Mouse (Mus musculus): ENCODE measurements around the gene Gpr156.

Gpr156 gene

DNA sequence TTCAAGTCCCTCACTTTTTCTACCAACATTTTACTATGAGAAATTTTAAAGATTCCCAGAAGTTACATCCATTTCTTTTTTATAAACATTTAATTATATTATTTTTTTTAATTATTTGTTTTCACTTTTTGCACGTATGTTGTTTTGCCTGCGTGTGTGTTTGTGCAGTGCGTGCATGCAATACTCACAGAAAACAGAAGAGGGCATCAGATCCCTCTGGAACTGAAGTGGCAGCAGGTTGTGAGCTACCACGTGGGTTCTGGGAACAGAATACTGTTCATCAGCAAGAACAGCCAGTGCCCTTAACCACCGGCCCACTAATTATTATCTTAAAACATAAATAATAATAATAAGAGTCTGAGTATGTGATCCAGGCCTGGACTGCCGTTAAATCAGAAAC, 2.7 kb downstream of the Gpr156 start:
- DNase-seq (ENCODE audit: low spot score), result no peak

DNA sequence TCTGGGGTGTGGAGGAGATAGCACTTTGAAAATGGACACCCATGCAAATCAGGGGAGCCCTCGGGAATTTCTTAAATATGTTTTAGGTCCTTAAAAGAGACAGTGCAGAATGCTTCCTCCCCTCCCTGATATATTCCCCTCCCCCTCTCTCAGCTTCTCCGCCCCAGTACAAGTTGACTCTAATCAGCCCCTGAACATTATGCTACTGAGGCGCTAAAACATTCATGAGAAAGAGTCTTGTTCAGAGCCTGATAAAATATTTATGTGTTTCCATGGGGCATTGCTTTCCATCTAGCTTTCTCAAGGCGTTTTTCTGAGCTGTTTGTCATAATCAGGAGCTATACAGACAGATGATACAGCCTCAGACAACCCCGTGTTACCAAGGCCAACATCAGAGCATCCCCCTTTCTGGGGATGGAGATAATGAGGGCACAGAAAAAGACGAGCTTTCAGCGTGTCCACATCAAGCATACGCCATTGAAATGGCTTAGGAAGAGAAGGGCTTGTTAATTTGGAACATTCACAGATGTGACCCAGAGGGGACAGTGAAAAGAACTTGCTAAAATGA, 4.6 kb downstream of the Gpr156 start:
- no peak for DNase-seq (ENCODE audit: low spot score)

DNA sequence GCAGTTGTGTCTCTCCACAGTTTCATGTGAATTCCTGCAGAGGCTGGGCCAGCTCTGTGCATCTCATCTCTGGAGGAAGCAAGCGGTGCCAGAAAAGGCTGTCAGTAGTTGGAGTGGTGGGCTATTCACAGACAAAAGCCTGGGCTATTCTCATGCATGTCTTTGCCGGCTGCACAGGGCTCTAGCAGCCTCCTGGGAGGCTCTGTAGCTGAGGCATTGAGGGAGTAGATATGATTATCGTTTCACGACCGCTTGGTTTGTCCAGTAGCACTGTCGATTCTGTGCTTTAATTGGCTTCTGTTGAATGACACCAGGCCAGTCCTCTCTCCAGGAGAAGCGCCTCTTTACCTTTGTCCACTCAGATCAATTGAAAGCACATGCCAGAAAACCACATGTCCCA, 9.8 kb downstream of the Gpr156 start:
- DNase-seq (ENCODE audit: low spot score), result no peak

DNA sequence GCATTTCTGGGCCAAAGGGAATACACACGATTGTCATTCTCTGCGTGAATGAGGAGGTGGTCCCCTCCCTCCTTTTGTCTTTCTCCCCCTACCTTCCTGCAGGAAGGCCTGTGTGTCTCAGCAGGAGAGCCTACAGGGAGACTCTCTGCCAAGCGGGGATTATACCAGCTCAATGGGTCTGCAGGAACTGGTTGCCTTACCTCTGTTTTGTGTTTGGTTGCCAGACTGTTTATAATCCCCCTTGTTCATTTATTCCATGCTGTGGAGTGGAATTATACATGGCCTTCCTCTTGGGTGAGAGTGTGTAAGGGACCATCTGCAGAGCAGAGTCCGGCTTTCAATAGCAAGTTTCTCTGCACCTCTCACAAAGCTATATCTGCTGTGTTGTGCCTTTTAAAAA, 10.8 kb downstream of the Gpr156 start:
- DNase-seq (ENCODE audit: low spot score), result no peak

DNA sequence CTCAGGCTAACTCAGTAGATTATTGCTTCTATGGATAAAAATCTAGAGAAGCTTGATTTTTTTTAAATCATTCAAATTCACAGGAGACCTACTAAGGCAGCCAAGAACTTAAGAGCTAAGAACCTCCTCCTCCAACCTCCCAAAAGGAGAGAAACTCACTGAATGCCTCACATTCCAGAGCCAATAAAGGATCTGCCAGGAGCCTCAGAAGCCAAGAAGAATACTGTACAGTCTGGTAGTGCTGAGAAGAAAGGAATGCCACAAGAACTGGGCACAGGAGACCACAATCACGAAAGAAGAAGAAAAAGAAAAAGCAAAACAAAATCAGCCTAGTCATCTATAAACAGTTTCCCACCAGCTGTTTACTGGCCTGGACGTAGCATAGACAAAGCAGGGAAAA, 12.7 kb downstream of the Gpr156 start:
- no peak for DNase-seq (ENCODE audit: low spot score)

DNA sequence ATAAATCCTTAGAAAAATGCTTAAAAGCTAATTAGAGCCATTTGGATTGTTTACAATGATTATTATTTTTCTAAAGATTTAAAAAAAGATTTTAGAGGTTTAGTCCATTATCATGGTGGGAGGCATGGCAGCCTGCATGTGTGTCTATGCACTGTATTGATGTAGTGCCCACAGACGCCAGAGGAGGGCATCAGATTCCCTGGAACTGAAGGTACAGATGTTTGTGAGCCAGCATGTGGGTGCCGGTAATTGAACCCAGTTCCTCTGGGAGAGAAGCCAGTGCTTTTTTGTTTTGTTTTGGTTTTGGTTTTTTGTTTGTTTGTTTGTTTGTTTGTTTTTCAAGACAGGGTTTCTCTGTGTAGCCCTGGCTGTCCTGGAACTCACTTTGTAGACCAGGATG, 13.3 kb downstream of the Gpr156 start:
- no peak for DNase-seq (ENCODE audit: low spot score)

DNA sequence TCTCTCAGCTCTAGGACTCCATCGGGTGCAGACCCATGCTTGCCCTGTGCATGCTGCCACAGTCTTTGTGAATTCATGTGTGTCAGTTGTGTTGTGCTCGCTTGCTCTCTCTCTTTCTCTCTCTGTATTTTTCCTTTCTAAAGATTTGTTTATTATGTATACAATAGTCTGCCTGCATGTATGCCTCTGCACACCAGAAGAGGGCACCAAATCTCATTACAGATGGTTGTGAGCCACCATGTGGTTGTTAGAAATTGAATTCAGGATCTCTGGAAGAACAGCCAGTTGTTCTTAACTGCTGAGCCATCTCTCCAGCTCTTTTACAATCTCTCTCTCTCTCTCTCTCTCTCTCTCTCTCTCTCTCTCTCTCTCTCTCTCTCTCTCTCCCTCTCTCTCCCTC, 18.6 kb downstream of the Gpr156 start:
- no peak for DNase-seq (ENCODE audit: low spot score)

DNA sequence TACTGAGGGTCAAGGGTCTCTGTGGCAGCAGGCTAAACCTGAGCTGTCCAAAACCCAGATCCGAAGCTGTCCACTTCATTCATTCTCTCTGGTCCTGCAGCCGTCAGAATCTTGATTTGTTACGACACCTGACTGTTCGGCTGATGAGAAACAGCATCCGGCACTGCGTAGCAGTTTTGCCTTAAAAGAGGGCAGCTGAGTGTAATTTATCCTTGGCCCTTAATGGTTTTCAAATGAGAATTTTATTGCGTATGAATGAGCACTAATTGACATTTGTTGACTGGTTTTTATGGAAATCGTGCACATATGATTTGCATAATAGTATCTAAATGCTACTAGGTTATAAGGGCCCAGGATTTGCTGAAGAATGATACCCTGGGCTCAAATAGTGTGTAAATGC, 21.0 kb downstream of the Gpr156 start:
- DNase-seq (ENCODE audit: low spot score), result no peak

DNA sequence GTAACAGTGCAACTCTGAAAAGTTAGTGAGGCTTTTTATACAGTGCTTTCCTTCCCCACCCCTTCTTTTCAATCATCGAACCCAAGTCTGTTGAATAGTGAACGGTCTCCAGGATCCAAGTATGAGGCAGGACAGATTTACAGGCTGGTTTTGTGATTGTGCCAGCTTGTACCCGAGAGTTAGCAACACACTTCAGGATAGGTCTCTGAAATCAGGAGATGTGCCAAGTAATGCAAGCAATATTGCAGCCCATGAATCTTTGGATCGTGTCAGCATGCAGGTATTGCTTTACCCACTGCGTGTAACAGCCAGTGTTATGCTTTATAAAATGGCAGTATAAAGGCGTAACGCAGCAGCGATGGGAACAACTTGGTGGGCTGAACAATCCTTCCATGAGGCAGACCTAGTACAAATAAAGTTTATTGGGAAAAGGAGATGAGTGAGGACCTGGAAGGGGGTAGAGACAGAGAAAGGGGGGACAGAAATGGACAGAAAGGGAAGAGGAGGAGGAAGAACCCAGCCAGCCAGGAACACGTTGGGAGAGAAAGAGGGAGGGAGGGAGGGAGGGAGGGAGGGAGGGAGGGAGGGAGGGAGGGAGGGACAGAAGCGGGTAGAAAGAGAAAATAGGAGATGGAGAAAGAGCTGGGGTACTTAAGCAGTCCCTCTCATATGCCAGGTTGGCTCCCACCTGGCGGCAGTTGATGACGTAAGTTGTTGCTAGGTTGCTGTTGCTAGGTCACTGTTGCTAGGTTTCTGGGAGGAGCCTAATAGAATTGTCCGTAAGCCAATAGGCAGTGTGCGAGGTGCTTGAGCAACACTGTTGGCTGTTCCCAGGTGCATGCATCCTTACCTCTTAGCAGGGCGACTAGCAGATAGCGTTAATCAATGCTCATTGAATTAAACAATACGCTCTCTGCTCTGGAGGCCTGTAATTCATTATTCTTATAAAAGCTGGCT, 22.1 kb downstream of the Gpr156 start:
- DNase-seq (ENCODE audit: low spot score), result peak; percentile 75

DNA sequence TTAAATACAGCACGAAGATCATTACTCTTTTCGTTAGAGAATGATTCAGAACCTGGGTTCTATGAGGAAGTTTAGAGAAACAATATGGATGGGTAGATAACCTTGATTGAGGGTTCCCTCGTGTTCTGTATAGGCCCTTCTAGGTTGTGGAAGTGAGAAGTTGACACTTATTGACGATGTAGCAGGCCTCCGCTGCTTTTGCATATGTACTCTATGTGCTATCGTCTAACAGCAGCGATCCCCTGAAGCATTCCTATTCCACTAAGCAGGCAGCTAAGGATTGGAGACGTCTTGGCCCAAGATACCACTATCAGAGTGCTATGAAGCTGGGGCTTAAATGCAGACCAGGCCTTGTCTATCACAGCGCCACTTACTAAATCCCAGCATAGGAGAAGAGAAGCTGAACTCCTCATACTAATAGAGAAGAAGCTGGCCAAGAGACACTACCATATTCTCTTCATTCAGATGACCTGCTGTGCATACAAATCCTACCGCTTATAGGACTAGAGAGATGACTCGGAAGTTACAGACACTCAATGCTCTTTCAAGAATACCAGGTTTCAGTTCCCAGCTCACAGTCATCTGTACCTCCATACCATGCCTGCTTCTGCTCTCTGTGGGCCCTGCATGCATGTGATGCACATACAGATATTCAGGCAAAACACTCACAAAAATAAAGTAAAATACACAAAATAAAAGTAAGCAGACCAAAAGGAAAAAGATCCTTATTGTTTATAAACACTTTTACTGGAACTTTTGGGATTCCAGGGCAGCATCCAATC, 23.0 kb downstream of the Gpr156 start:
- no peak for DNase-seq (ENCODE audit: low spot score)

DNA sequence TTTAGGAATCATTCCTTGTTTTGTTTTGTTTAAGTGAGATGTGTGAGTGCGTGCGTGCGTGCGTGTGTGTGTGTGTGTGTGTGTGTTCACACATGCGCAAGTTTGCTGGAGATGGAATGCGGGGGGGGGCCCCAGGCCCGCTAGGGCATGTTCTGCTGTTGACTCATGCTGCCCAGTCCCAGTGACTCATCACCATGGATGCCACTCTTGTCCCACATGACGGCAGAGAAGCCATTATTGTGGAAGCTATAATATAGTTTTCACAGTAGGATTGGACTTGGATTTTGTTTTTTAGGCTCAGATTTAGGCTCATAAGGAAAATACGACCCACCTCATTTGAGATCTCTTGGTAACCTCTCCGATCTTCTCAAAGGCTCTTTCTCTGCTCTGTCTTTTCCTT, 24.0 kb downstream of the Gpr156 start:
- no peak for DNase-seq (ENCODE audit: low spot score)

DNA sequence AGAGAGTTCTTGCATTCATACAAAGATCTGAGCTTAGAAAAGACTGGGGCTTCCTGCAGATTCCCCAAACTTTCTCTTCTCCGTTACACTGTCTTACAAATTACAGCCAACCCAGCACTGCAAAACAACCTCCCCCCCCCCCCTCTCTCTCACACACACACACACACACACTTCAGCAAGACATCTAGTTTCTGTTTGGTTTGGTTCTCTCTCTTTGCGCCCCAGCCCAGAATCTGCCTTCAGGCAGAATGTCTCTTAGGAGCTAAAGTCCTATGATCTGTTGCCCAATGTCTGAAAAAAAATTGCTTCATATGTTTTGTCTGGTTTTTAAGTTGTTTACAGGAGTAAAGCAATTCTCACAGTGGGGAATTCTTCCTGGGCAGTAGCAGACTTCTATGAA, 27.4 kb downstream of the Gpr156 start:
- no peak for DNase-seq (ENCODE audit: low spot score)

DNA sequence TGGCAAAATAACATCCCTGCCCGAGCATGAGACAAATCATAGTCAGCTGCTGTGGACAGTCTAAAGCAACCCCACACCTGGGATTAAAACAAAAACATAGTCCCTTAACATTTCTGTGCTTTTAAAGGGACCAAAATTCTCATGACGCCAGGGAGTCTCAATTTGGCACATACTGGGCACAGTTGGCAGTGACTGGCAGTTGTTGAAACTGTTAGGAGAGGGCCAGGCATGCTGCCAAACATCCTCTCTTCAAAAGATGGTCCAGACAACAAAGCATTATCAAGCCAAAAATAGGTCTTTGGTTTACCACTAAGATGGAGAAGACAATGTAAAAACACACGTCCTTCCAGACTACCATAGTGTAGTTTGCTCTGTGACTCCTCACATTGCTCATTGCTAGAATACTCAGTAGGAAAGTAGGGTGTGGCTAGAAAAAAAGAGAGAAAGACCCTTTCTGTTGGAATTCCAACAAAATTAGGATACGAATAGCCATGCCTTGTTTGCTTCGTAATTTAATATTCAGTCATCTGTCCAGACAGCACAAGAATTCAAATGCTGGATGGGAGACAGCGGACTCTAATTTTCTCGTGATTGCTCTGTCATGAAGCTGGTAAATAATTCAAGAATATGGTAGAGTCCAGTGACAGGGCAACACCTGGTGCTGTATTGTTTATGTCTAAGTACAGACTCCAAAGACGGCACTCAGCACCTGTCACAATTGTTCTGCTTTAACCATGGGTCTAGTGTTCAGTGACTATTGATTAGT, 28.9 kb downstream of the Gpr156 start:
- no peak for DNase-seq (ENCODE audit: low spot score)

DNA sequence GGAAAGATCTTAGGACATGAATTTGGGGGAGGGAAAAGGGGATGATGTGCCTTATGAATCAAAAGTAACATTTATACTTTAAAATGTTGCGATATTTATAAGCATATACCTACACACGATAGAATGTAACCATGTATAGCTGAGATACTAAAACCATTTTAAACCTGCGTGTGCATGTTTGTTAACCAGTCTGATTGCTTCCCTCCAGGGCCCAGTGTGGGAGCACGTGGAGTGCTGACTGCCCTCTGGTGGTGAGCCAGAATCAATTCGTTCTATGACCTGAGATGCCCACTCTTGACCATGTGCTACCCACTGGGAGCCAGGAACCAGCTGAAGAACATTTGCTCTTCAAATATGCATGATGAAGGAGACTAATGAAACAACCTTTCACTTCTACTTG, 30.9 kb downstream of the Gpr156 start:
- DNase-seq (ENCODE audit: low spot score), result peak; percentile 53

DNA sequence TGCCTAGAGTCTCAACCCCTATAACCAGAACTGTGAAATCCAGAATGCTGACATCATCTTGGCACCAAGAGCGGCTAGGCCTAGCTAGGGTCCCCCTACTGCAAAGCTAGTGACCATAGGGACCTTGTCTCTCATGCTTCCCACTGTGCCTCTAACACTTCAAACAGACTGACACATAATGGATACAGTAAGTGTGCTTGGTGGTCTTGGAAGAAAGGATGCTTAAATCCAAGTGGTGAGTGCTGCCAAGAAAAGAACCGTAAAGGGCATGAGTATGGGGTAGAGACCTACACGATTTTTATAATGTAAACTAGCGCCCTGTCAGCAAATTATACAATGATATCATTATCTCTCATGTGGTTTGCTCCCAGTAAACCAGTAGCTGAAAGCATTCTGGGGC, 32.1 kb downstream of the Gpr156 start:
- DNase-seq (ENCODE audit: low spot score), result no peak

DNA sequence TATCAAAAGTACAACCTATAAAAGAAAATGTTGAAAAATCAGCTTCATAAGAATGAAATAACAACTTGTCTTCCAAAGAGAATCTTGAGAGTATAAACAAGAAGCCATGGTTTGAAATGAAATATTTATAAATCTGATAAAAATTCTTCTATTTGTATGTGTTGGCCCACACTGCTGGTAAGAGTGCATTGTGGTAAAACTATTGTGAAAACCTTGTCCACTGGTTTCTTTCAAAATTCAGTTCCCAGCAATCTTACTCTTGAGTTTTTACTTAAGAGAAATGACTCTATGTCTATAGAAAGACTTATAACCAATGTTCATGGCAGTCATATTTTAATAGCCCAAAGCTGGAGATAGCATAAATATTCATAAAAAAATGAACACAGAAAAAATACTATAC, 34.9 kb downstream of the Gpr156 start:
- no peak for DNase-seq (ENCODE audit: low spot score)

DNA sequence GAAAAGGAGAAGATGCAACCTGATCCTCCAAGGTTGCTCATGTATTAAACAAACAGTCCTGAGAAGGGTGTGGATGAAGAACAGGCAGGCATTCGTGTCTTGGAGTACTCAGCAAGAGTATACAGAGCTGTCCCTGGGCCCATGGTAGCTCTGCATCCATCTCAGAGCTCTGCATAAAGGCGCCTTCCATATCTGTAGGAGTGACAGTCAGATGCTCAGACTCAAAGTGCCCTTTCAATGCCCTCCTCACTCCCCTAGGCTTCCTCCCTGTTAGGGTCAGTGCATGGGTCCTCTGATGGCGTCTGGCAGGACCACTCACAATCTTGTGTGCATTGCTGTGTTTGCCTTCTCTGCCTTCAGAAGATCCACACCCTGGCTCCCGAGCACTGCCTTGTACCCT, 36.9 kb downstream of the Gpr156 start:
- DNase-seq (ENCODE audit: low spot score), result no peak

DNA sequence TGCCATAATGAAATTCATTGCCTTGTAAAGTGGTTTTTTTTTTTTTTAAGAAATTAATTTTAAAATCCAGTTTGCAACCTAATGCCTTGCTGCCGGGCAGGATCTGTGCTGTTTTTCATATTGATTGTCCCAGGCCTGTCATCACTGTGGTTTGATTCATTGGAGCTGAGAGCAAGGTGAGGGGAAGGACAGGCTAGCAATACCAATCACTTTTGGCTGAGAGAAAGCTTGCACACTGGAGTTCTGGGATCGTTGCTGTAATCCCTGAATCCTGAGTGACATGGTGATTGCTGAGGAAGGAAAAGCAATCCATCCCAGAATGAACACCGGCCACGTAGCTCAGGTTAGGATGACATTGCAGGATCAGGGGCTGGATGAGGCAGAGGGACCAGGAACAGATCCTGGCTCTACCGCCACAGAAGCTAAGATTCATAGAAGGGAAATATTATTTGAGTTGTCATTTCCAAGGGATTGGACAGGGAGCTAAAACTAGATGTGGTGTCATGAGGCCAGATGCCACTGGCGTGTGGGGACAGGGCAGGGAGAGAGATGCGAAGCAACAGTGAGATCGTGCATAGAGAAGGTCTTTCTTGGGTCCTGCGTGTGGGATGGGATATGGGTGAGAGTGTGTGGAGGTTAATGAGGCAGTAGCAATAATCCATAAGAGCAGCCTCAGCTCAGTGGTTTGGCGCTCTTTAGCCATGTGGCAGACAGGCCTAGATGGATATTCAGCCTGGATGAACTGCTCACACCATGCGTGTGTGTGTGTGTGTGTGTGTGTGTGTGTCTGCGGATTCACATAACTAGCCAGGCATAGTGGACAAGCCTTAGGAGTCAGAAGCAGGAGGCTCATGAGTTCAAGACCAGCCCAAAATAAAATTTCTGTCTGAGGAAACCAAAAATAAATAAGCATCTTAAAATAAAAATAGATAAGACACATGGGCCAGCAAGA, 38.0 kb downstream of the Gpr156 start:
- no peak for DNase-seq (ENCODE audit: low spot score)

DNA sequence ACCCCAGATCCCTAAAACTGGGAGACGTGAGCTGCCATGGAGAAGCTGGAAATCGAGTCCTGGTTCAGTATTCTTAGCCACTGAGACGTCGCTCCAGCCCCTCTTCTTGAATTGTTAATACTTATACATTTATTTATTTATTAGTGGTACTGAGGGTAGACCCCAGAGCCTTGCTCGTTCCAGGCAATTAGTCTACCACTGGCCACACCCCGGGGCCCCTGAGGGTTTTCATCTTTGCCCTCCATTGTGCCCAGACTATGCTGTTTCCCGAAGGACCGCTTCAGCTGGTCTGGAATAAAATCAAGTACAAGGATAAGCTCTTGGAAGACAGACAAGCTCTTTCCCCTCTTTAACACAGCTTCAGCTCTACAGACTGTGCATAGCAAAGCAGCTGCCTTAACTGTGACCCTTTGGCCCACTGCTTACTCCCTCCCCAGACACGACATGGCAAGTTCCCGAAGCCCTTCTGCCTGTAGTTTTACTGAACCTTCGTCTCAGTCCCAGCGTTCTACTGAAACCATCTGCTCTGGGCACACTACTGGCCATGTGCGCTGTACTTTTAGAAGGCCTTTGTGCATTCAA, 39.1 kb downstream of the Gpr156 start:
- no peak for DNase-seq (ENCODE audit: low spot score)

DNA sequence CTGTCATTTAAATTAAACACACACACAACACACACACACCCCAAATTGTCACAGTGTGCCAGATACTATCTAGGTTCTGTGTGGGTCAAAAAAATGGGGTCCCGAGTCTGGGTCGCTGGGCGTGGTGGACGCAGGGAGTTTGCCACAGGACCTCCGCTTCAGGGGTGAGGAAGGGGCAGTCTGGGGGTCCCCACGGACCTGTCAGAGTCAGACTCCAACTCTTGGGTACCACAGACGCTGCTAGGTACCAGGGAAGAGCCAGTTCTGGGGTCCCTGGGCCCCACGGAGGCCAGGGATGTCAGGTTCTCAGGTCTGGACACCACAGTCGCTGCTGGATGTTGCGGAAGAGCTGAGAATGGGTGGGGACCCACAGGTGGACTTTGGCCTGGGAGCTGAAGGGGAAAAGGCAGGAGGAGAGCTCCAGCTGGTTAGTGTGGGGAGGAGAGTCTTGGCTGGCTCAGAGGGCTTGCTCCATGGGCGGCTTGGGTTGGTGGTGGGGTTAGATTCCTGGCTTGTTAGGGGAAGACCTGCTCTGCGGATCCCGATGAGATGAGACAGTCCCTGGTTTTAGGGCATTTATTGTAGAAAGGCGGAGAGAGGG, 39.9 kb downstream of the Gpr156 start:
- DNase-seq (ENCODE audit: low spot score), result no peak

Measured in testis, postnatal 14 days (tissue).